Mouse (Mus musculus): ENCODE data around the gene Mpped2.

- TF ChIP-seq CTCF (IDR thresholded peaks at IDR 0.05; ENCODE audit: low read depth) (no peak), EP300 (IDR thresholded peaks at IDR 0.05; ENCODE audit: low read depth) (no peak)
These were observed 105.8 kb downstream of the Mpped2 start for GRCm38 (mm10) chr2:106798824-106799223.
